Mouse (Mus musculus) neutrophil, adult 5-6 weeks (primary cell): Measurements from ENCODE around the gene Olfr979. TPM values are rescaled to one million over a fixed set of nuclear protein-coding genes. Genes with fewer than 3 reads are reported as not detected.
"Not testable (repeated sequence)": the region's sequence is repeated elsewhere in the genome, so short reads cannot be mapped to it uniquely, and the experiment has no call there.

Experiments used
- ATAC-seq: fragments of 151-379, 151-347 bp; 2 replicates; pipeline ENCODE4 v1.8.0; 2017; ENCODE audit warnings: mild to moderate bottlenecking, moderate TSS enrichment; ENCODE audit not compliant: insufficient number of reproducible peaks, poor library complexity, low FRiP score, severe bottlenecking; ENCODE audit errors: extremely low read depth
- total RNA-seq: library from RNA; stranded (forward); fragments of 200-1000 nt; gene quantifications from 2 replicates; pipeline ENCODE4 v1.2.3, GENCODE M21; 2017

Olfr979 gene
- not detected in 2 replicates for total RNA-seq

- ATAC-seq, result no peak
These were observed at the start of gene Olfr979 for GRCm38 (mm10) chr9:40003365-40003764. Olfr979 (minus strand) TSS chr9:40003465.

GRCm38 (mm10) chr9:40050138-40050537 is 46.9 kb upstream of the Olfr979 start:
- ATAC-seq, result no peak

GRCm38 (mm10) chr9:40021164-40021563 is 17.9 kb upstream of the Olfr979 start, which contains the start of gene Olfr981:
Olfr981 (plus strand) TSS chr9:40021464.
- no peak for ATAC-seq

- no peak for ATAC-seq
These were observed 6.2 kb upstream of the Olfr979 start, which contains the start of gene Olfr980 for GRCm38 (mm10) chr9:40009482-40009881. Olfr980 (minus strand) TSS chr9:40009582.

GRCm38 (mm10) chr9:39991813-39992212 is 11.5 kb downstream of the Olfr979 start, which contains the start of gene Olfr978:
Olfr978 (plus strand) TSS chr9:39992113.
- no peak for ATAC-seq

- not testable (repeated sequence) for ATAC-seq
These were observed 26.6 kb downstream of the Olfr979 start for GRCm38 (mm10) chr9:39976581-39977145.

- not testable (repeated sequence) for ATAC-seq
These were observed 42.2 kb downstream of the Olfr979 start, which contains the start of gene Olfr976 for GRCm38 (mm10) chr9:39961033-39961432. Olfr976 (minus strand) TSS chr9:39961133.

- ATAC-seq, result no peak
These were observed 51.3 kb downstream of the Olfr979 start, which contains the start of gene Olfr975 for GRCm38 (mm10) chr9:39951946-39952345. Olfr975 (minus strand) TSS chr9:39952046.

Other genes starting within 250 kb of the Olfr979 start
- not detected in 2 replicates for gene Olfr968, start 220.2 kb downstream of the Olfr979 start, total RNA-seq
- not detected in 2 replicates for gene Olfr969, start 212.5 kb downstream of the Olfr979 start, total RNA-seq
- not detected in 2 replicates for gene Olfr970, start 194.6 kb downstream of the Olfr979 start, total RNA-seq
- gene Olfr971, start 166.6 kb downstream of the Olfr979 start, total RNA-seq, result not detected in 2 replicates
- gene Olfr972, start 137.0 kb downstream of the Olfr979 start, total RNA-seq, result not detected in 2 replicates
- gene Olfr229, start 96.1 kb downstream of the Olfr979 start, total RNA-seq, result not detected in 2 replicates
- 0.12 TPM in 1 of 2 replicates, not detected in the other for gene Olfr974, start 66.0 kb downstream of the Olfr979 start, total RNA-seq
- gene Olfr975, start 51.4 kb downstream of the Olfr979 start, total RNA-seq, result not detected in 2 replicates
- gene Olfr976, start 42.3 kb downstream of the Olfr979 start, total RNA-seq, result not detected in 2 replicates
- gene Olfr978, start 11.4 kb downstream of the Olfr979 start, total RNA-seq, result not detected in 2 replicates
- not detected in 2 replicates for gene Olfr980, start 6.1 kb upstream of the Olfr979 start, total RNA-seq
- not detected in 2 replicates for gene Olfr981, start 18.0 kb upstream of the Olfr979 start, total RNA-seq
- not detected in 2 replicates for gene Olfr982, start 70.4 kb upstream of the Olfr979 start, total RNA-seq
- not detected in 2 replicates for gene Olfr983, start 90.1 kb upstream of the Olfr979 start, total RNA-seq
- gene Olfr984, start 110.7 kb upstream of the Olfr979 start, total RNA-seq, result 0.25 TPM in 1 of 2 replicates, not detected in the other
- gene Olfr985, start 126.7 kb upstream of the Olfr979 start, total RNA-seq, result not detected in 2 replicates
- not detected in 2 replicates for gene Tmem225, start 144.7 kb upstream of the Olfr979 start, total RNA-seq
- not detected in 2 replicates for gene Olfr986, start 177.5 kb upstream of the Olfr979 start, total RNA-seq
- gene Zfp202, start 188.9 kb upstream of the Olfr979 start, total RNA-seq, result 0.98 and 1.3 TPM in 2 replicates